20 mouse cellular contexts compared by ENCODE assay signal in genomic region chr6:55062200-55062599, GRCm38 (mm10). TPM values are rescaled to one million over a fixed set of nuclear protein-coding genes. Genes with fewer than 3 reads are reported as not detected.
DNase-seq lines count a peak whose midpoint lies in the region; ATAC-seq and TF ChIP-seq lines count a peak whose summit lies in the region.
"Had no signal": no experiment of that assay in that cellular context is flagged by ENCODE, and none has a peak within 500 bp of the region (broad histone marks: within the 10 kb centered on the region; RNA-seq: fewer than 3 reads in every experiment).

No protein-coding gene starts in this region.

- no peak overlapping the region for H3K27ac ChIP-seq in forebrain, postnatal 0 days (ENCODE audit: low read depth, low read length)
- H3K27ac ChIP-seq in forebrain, embryonic 13.5 days: no peak overlapping the region
- H3K27ac ChIP-seq in midbrain, embryonic 11.5 days (ENCODE audit: low read depth, low read length): no peak overlapping the region
- no peak overlapping the region for H3K27ac ChIP-seq in midbrain, postnatal 0 days (ENCODE audit: low read depth, low read length)
- H3K27ac ChIP-seq: embryonic facial prominence, embryonic 15.5 days; gastrocnemius, adult 2 months; hindbrain, embryonic 10.5 days; hindbrain, embryonic 14.5 days; intestine, embryonic 15.5 days had no signal

- H3K27me3 ChIP-seq in forebrain, postnatal 0 days (ENCODE audit: insufficient read depth, low read length): no peaks in the 10 kb centered on the region
- no peaks in the 10 kb centered on the region for H3K27me3 ChIP-seq in forebrain, embryonic 13.5 days
- no peaks in the 10 kb centered on the region for H3K27me3 ChIP-seq in midbrain, embryonic 11.5 days (ENCODE audit: control insufficient read depth, insufficient read depth, low read length)
- H3K27me3 ChIP-seq in midbrain, postnatal 0 days (ENCODE audit: insufficient read depth, low read length): no peaks in the 10 kb centered on the region
- H3K27me3 ChIP-seq: embryonic facial prominence, embryonic 15.5 days; heart, embryonic 12.5 days; intestine, embryonic 15.5 days had no signal

- H3K9ac ChIP-seq in forebrain, postnatal 0 days: no peak overlapping the region
- H3K9ac ChIP-seq in forebrain, embryonic 13.5 days: no peak overlapping the region
- H3K9ac ChIP-seq in midbrain, embryonic 11.5 days (ENCODE audit: low read length): no peak overlapping the region
- H3K9ac ChIP-seq in midbrain, postnatal 0 days (replicated peaks; ENCODE audit: low read length, poor library complexity, severe bottlenecking): no peak overlapping the region
- H3K9ac ChIP-seq: embryonic facial prominence, embryonic 15.5 days; heart, embryonic 12.5 days; hindbrain, embryonic 14.5 days; intestine, embryonic 15.5 days had no signal

- H3K4me1 ChIP-seq in forebrain, postnatal 0 days (ENCODE audit: insufficient read depth): no peaks in the 10 kb centered on the region
- H3K4me1 ChIP-seq in forebrain, embryonic 13.5 days: peaks cover 12% of the 10 kb centered on the region; the same call in 1 of the 2 replicates
- H3K4me1 ChIP-seq in midbrain, embryonic 11.5 days (ENCODE audit: control insufficient read depth, insufficient read depth, low read length): no peaks in the 10 kb centered on the region
- H3K4me1 ChIP-seq in midbrain, postnatal 0 days (ENCODE audit: insufficient read depth, low read length): no peaks in the 10 kb centered on the region
- H3K4me1 ChIP-seq: embryonic facial prominence, embryonic 15.5 days; heart, embryonic 12.5 days; hindbrain, embryonic 10.5 days; intestine, embryonic 15.5 days had no signal

- 23% methylated on average over 5 of the region's 5 CpGs for WGBS in forebrain, postnatal 0 days
- WGBS in forebrain, embryonic 13.5 days: 57% methylated on average over 5 of the region's 5 CpGs
- WGBS in midbrain, embryonic 11.5 days: 90% methylated on average over 5 of the region's 5 CpGs
- whole genome bisulfite sequencing in midbrain, postnatal 0 days: 92% methylated on average over 5 of the region's 5 CpGs

- peak; percentile 50; the same call in 1 of the 2 replicates for ATAC-seq in forebrain, postnatal 0 days
- ATAC-seq in forebrain, embryonic 13.5 days: no peak
- no peak for ATAC-seq in midbrain, embryonic 11.5 days (ENCODE audit: low FRiP score)
- no peak for ATAC-seq in midbrain, postnatal 0 days (ENCODE audit: low FRiP score)
- no peak for ATAC-seq in CD4-positive, CD25-positive, alpha-beta regulatory T cell, adult 4 months
- ATAC-seq: intestine, embryonic 15.5 days had no signal

- H3K4me2 ChIP-seq in forebrain, postnatal 0 days (ENCODE audit: low read depth): no peak overlapping the region
- no peak overlapping the region for H3K4me2 ChIP-seq in forebrain, embryonic 13.5 days
- no peak overlapping the region for H3K4me2 ChIP-seq in midbrain, embryonic 11.5 days
- no peak overlapping the region for H3K4me2 ChIP-seq in midbrain, postnatal 0 days (ENCODE audit: low read depth, low read length, poor library complexity, severe bottlenecking)
- H3K4me2 ChIP-seq: embryonic facial prominence, embryonic 15.5 days; heart, embryonic 12.5 days; hindbrain, embryonic 14.5 days; intestine, embryonic 15.5 days had no signal

- DNase-seq in cerebellum, adult 9-10 months: peak; percentile 27
- no peak for DNase-seq in cerebellum, postnatal 36 days
- peak; percentile 25 for DNase-seq in forebrain, postnatal 0 days
- DNase-seq in midbrain, embryonic 11.5 days (ENCODE audit: low spot score, missing footprints): peak; percentile 35
- DNase-seq in midbrain, postnatal 0 days (ENCODE audit: low spot score): no peak
- DNase-seq: adrenal gland, postnatal 10 days; B cell, adult 2 months; cerebellum, adult 18-20 months; cerebellum, postnatal 10 days; embryo, embryonic 11 days; gastrocnemius, adult 2 months; gastrocnemius, postnatal 25 days had no signal

- peaks cover 78% of the 10 kb centered on the region for H3K36me3 ChIP-seq in forebrain, postnatal 0 days (ENCODE audit: insufficient read depth)
- peaks cover 90% of the 10 kb centered on the region for H3K36me3 ChIP-seq in forebrain, embryonic 13.5 days (ENCODE audit: poor library complexity, severe bottlenecking)
- peaks cover 17% of the 10 kb centered on the region for H3K36me3 ChIP-seq in midbrain, embryonic 11.5 days (ENCODE audit: control insufficient read depth, insufficient read depth, low read length)
- H3K36me3 ChIP-seq in midbrain, postnatal 0 days (ENCODE audit: insufficient read depth, low read length): peaks cover 49% of the 10 kb centered on the region

- H3K9me3 ChIP-seq in forebrain, postnatal 0 days (ENCODE audit: low read length): no peaks in the 10 kb centered on the region
- H3K9me3 ChIP-seq in forebrain, embryonic 13.5 days (replicated peaks): no peaks in the 10 kb centered on the region
- H3K9me3 ChIP-seq in midbrain, embryonic 11.5 days (ENCODE audit: control insufficient read depth, low read length): no peaks in the 10 kb centered on the region
- H3K9me3 ChIP-seq in midbrain, postnatal 0 days (ENCODE audit: low read length): no peaks in the 10 kb centered on the region
- H3K9me3 ChIP-seq: embryonic facial prominence, embryonic 15.5 days; heart, embryonic 12.5 days; hindbrain, embryonic 10.5 days; intestine, embryonic 15.5 days had no signal

- H3K4me3 ChIP-seq in forebrain, postnatal 0 days (ENCODE audit: low read depth, low read length): no peak overlapping the region
- no peak overlapping the region for H3K4me3 ChIP-seq in forebrain, embryonic 13.5 days
- no peak overlapping the region for H3K4me3 ChIP-seq in midbrain, embryonic 11.5 days (ENCODE audit: low read depth, low read length)
- H3K4me3 ChIP-seq in midbrain, postnatal 0 days (ENCODE audit: low read depth, low read length): no peak overlapping the region
- H3K4me3 ChIP-seq: embryonic facial prominence, embryonic 15.5 days; erythroblast, embryonic 14.5 days; gastrocnemius, adult 2 months; heart, embryonic 12.5 days; hindbrain, embryonic 10.5 days; intestine, embryonic 15.5 days had no signal

- no peak for TF ChIP-seq CTCF in forebrain, postnatal 0 days (IDR thresholded peaks at IDR 0.05; ENCODE audit: low read depth)
- no peak for TF ChIP-seq CTCF in midbrain, postnatal 0 days (IDR thresholded peaks at IDR 0.05)

RNA-seq across cellular contexts. Expression of gene Gars, which starts 24.4 kb away (rescaled TPM):
- total RNA-seq in forebrain, postnatal 0 days (2014; rRNA removed): 180 and 191 TPM in 2 replicates
- polyA plus RNA-seq in forebrain, postnatal 0 days (2015; fragmentation: Nextera tagmentation; extraction: Ambion mirVana): 222 TPM in 2 replicates
- 190 and 212 TPM in 2 replicates for polyA plus RNA-seq in forebrain, embryonic 13.5 days (2015; fragmentation: Nextera tagmentation; extraction: Ambion mirVana)
- polyA plus RNA-seq in midbrain, embryonic 11.5 days (2014; fragmentation: Nextera tagmentation; extraction: Ambion mirVana): 225 and 241 TPM in 2 replicates
- 136 and 160 TPM in 2 replicates for total RNA-seq in midbrain, postnatal 0 days (2014; rRNA removed)
- polyA plus RNA-seq in midbrain, postnatal 0 days (2015; fragmentation: Nextera tagmentation; extraction: Ambion mirVana): 202 and 203 TPM in 2 replicates
- 10 to 100 TPM; 21.0 to 24.7 TPM for polyA plus RNA-seq in CD4-positive, CD25-positive, alpha-beta regulatory T cell, adult 4 months (2017; shearing (Covaris generic))

Comparison
In these comparisons a context has a peak if more than half of its experiments do, and no peak if none do; other contexts are left out.
1. DNase-seq: peak in cerebellum, adult 9-10 months (single experiment), forebrain, postnatal 0 days (single experiment) and midbrain, embryonic 11.5 days (single experiment); none in cerebellum, postnatal 36 days (0 of 2) and midbrain, postnatal 0 days (single experiment).